Mouse (Mus musculus) activated CD4-positive, CD25-positive, alpha-beta regulatory T cell, adult 9 weeks (primary cell): ENCODE data around the gene Pkd1l3. TPM values are rescaled to one million over a fixed set of nuclear protein-coding genes. Genes with fewer than 3 reads are reported as not detected.

Source experiments
- polyA plus RNA-seq: library from polyadenylated mRNA; unstranded; fragments of 100-300 nt; shearing (Covaris generic); gene quantifications from one replicate; pipeline ENCODE4 v1.2.1, GENCODE M21; 2017

Pkd1l3 gene
- polyA plus RNA-seq, result 1.3 TPM

DNA sequence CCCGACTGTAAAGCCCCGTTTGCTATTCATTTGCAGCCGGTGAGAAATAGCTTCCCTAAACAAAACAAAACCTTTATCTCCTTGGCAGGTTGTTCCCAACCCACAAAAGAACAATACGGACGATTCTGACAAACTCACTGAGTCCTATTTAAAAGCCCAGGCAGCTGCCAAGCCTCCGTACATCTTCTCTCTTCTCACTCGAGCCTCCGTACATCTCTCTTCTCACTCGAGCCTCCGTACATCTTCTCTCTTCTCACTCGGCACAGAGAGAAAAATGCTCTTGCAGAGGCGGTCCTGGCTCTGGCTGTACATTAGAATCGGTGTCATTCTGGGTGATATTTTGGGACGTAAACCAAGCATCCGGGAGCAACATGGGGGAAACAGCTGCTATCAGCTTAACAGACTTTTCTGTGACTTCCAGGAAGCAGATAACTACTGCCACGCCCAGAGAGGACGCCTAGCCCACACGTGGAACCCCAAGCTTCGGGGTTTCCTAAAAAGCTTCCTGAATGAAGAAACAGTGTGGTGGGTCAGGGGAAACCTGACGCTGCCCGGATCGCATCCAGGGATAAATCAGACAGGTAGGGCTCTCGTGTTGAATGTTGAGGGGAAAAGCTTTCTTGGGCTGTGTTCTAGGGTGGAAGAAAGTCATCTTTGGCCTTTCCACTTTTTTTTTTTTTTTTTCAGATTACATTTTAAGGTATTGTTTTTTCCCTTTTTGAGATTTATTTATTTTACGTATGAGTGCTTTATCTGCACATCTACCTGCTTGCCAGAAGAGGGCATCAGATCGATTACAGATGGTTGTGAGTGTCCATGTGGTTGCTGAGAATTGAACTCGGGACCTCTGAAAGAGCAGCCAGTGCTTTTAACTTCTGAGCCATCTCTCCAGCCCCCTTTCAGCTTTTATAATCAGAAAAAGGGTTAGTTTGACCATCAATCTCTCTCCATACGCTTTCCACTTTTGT lies at the start of gene Pkd1l3:
TSS of gene Pkd1l3 (plus strand) at position 275 of the 968 bp plus-strand sequence.

GRCm38 (mm10) chr8:109565498-109566333 lies 48.6 kb upstream of the Pkd1l3 start, which contains the start of the genes Dhx38 and Txnl4b:
TSS of gene Dhx38 (minus strand) at chr8:109565861.
TSS of gene Txnl4b (plus strand) at chr8:109565892.

GRCm38 (mm10) chr8:109578900-109579301 lies 35.4 kb upstream of the Pkd1l3 start, which contains the start of gene Hp:
TSS of gene Hp (minus strand) at chr8:109579172.

GRCm38 (mm10) chr8:109608271-109609152 lies 5.8 kb upstream of the Pkd1l3 start, which contains the start of gene Dhodh:
TSS of gene Dhodh (minus strand) at chr8:109608673.

DNA sequence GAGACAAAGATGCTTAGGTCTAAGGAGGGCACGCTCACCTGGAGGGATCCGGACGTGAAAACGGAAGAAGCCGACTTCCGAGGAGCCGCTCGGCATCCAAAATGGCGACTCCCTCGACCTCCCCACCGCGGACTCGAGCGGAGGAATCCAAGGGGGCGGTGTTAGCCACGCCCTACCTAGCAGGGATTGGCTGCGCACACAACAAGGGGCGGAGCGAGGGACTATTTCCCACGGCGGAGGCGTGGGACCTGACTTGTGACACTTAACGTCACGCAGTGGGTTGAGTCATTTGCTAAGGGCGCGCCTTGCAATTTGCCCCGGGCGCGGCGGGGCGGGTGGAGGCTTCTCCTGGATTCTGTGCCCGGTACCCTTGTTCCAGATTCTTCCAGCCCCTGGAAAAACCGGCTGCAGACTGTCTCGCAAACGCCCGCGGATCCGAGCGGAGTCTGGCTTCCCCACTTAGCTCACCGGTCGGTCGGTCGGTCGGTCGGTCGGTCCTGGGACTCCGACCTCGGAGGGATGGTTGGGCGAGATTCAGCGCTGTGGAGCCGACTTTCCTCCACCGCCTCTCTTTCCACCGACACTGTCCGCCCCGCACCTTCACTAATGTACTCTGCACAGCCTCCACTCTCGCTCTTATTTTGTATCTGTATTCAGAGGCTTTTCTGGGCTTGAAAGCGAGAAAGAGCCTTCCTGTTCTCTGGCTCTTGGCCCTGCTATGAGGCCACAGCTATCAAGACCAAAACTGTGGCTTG lies 79.0 kb downstream of the Pkd1l3 start, which contains the start of gene Ist1:
TSS of gene Ist1 (minus strand) at position 115 of the 755 bp plus-strand sequence.

DNA sequence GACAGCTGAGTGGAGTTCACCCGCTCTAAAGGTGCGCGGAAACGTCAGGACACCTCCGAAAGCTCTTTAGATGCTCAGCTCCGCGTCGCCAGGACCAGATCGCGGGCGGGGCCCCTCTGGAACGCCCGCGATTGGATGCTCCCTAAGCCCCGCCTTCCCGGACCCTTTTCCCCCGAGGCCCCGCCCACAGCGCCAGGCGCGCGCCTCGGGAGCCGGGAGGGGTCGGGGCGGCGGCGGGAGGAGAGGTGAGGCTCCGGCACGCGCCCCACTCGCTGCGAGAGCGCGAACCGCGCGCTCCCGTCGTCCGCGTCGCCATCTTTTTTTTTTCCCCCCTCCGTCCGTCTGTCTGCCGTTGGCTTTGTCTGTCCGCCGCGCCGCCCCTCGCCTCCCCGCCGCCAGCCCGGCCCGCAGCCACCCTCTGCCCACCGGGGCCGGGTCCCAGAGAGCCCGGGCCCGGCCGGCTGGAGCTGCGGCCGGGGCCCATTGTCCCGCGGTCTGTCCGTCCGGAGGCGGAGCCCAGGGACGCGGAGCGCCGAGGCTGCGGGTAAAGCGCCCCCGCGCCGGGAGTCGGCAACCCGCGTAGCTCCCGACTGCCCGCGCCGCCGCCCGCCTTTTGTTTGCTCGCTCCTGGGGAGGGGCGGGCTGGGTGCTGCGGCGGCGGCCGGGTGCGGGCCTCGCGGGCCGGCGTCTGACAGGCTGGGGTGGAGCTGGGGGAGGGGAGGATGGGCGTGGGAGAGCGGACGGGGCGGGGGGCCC lies 91.2 kb downstream of the Pkd1l3 start, which contains the start of gene Zfp821:
TSS of gene Zfp821 (plus strand) at position 227 of the 756 bp plus-strand sequence.

Other genes starting within 250 kb of the Pkd1l3 start
- gene Pmfbp1, start 120.5 kb upstream of the Pkd1l3 start, polyA plus RNA-seq, result not detected
- gene Dhx38, start 48.7 kb upstream of the Pkd1l3 start, polyA plus RNA-seq, result 35.9 TPM
- 6.3 TPM for gene Txnl4b, start 48.6 kb upstream of the Pkd1l3 start, polyA plus RNA-seq
- not detected for gene Hp, start 35.3 kb upstream of the Pkd1l3 start, polyA plus RNA-seq
- 35.1 TPM for gene Dhodh, start 5.8 kb upstream of the Pkd1l3 start, polyA plus RNA-seq
- 161 TPM for gene Ist1, start 78.7 kb downstream of the Pkd1l3 start, polyA plus RNA-seq
- gene Zfp821, start 91.0 kb downstream of the Pkd1l3 start, polyA plus RNA-seq, result 5.2 TPM
- gene Atxn1l, start 123.2 kb downstream of the Pkd1l3 start, polyA plus RNA-seq, result 3.5 TPM
- gene Ap1g1, start 164.0 kb downstream of the Pkd1l3 start, polyA plus RNA-seq, result 66.1 TPM